Mouse (Mus musculus) MEL (cell line): ENCODE results near the gene Gngt2. TPM values are rescaled to one million over a fixed set of nuclear protein-coding genes. Genes with fewer than 3 reads are reported as not detected.

Experiments used
- DNase-seq: peaks from one replicate; pipeline ENCODE4 v3.0.0; 2011; ENCODE audit warnings: low read depth, low spot score
- H3K27ac ChIP-seq: 2 replicates; pipeline ENCODE4 v1.5.1; 2012; ENCODE audit warnings: low read depth, mild to moderate bottlenecking, control low read depth, low read length, moderate library complexity; ENCODE audit not compliant: control insufficient read depth
- H3K27me3 ChIP-seq, 2 experiments: fragments of 150-350 bp in 1 of 2; sonication (generic) in 1 of 2; 2 replicates each; pipeline ENCODE4 v1.6.1; 2012; ENCODE audit warnings: low read length in 2 of 2, mild to moderate bottlenecking in 2 of 2, improper control_type of control experiment in 1 of 2, moderate library complexity in 1 of 2; ENCODE audit not compliant: insufficient read depth in 2 of 2, control insufficient read depth in 1 of 2
- H3K36me3 ChIP-seq, 2 experiments: 2 replicates each; pipeline ENCODE4 v1.6.1; 2012 to 2014; ENCODE audit warnings: low read length in 2 of 2, improper control_type of control experiment in 1 of 2, inconsistent platforms in 1 of 2, mild to moderate bottlenecking in 1 of 2; ENCODE audit not compliant: insufficient read depth in 2 of 2, control insufficient read depth in 1 of 2
- H3K4me1 ChIP-seq, 2 experiments: fragments of 150-350 bp in 1 of 2; sonication (generic) in 1 of 2; 2 replicates each; pipeline ENCODE4 v1.6.1; 2012; ENCODE audit warnings: low read length in 2 of 2, improper control_type of control experiment in 1 of 2, mild to moderate bottlenecking in 1 of 2; ENCODE audit not compliant: insufficient read depth in 2 of 2, control insufficient read depth in 1 of 2
- H3K4me3 ChIP-seq, 2 experiments: fragments of 150-350 bp in 1 of 2; sonication (generic) in 1 of 2; 2 replicates each; pipeline ENCODE4 v1.5.1; 2012; ENCODE audit warnings: low read depth in 2 of 2, low read length in 2 of 2, mild to moderate bottlenecking in 2 of 2, moderate library complexity in 2 of 2, control low read depth in 1 of 2, improper control_type of control experiment in 1 of 2; ENCODE audit not compliant: control insufficient read depth in 1 of 2, insufficient read depth in 1 of 2
- H3K79me2 ChIP-seq: 2 replicates; pipeline ENCODE4 v1.6.1; 2012; ENCODE audit warnings: mild to moderate bottlenecking, low read length, moderate library complexity; ENCODE audit not compliant: control insufficient read depth, poor library complexity, insufficient read depth
- H3K9ac ChIP-seq: 2 replicates; pipeline ENCODE4 v1.6.1; 2012; ENCODE audit warnings: low read depth, mild to moderate bottlenecking, control low read depth, low read length, moderate library complexity; ENCODE audit not compliant: control insufficient read depth, poor library complexity, severe bottlenecking
- H3K9me3 ChIP-seq: fragments of 150-350 bp; sonication (generic); replicated peaks from 2 replicates; pipeline ENCODE4 v1.6.1; 2012; ENCODE audit warnings: mild to moderate bottlenecking, low read length, improper control_type of control experiment, moderate library complexity; ENCODE audit not compliant: insufficient read depth
- BHLHE40 ChIP-seq: IDR thresholded peaks from 2 replicates; pipeline ENCODE4 v1.6.1; 2012; ENCODE audit warnings: low read depth, mild to moderate bottlenecking, inconsistent platforms, low read length, improper control_type of control experiment, borderline replicate concordance
- CHD1 ChIP-seq: IDR thresholded peaks from 2 replicates; pipeline ENCODE4 v1.6.1; 2012; ENCODE audit warnings: low read depth, mild to moderate bottlenecking, inconsistent platforms, low read length, improper control_type of control experiment
- CHD2 ChIP-seq: IDR thresholded peaks from 2 replicates; pipeline ENCODE4 v1.6.1; 2011; ENCODE audit warnings: low read length, improper control_type of control experiment
- E2F4 ChIP-seq: IDR thresholded peaks from 2 replicates; pipeline ENCODE4 v1.6.1; 2011; ENCODE audit warnings: low read depth, low read length, improper control_type of control experiment, borderline replicate concordance
- ELF1 ChIP-seq: IDR thresholded peaks from 2 replicates; pipeline ENCODE4 v1.6.1; 2014; ENCODE audit warnings: low read depth, mild to moderate bottlenecking, inconsistent platforms, low read length, improper control_type of control experiment, moderate library complexity
- EP300 ChIP-seq, 2 experiments: IDR thresholded peaks; 2 replicates each; pipeline ENCODE4 v1.6.1; 2011; ENCODE audit warnings: improper control_type of control experiment in 2 of 2, low read length in 2 of 2, low read depth in 1 of 2, mild to moderate bottlenecking in 1 of 2
- GATA1 ChIP-seq: IDR thresholded peaks from 2 replicates; pipeline ENCODE4 v1.6.1; 2011; ENCODE audit warnings: low read depth, low read length, improper control_type of control experiment
- HCFC1 ChIP-seq: IDR thresholded peaks from 2 replicates; pipeline ENCODE4 v1.6.1; 2012; ENCODE audit warnings: low read depth, mild to moderate bottlenecking, inconsistent platforms, low read length, improper control_type of control experiment, moderate library complexity
- JUND ChIP-seq: IDR thresholded peaks from 2 replicates; pipeline ENCODE4 v1.6.1; 2011; ENCODE audit warnings: low read depth, mild to moderate bottlenecking, improper control_type of control experiment, low read length
- MAFK ChIP-seq: IDR thresholded peaks from 2 replicates; pipeline ENCODE4 v1.6.1; 2011; ENCODE audit warnings: low read depth, mild to moderate bottlenecking, low read length, improper control_type of control experiment, borderline replicate concordance
- MAX ChIP-seq: IDR thresholded peaks from 2 replicates; pipeline ENCODE4 v1.6.1; 2011; ENCODE audit warnings: low read length, improper control_type of control experiment
- MAZ ChIP-seq: IDR thresholded peaks from 2 replicates; pipeline ENCODE4 v1.6.1; 2012; ENCODE audit warnings: low read depth, mild to moderate bottlenecking, inconsistent platforms, low read length, improper control_type of control experiment
- MEF2A ChIP-seq: IDR thresholded peaks from 2 replicates; pipeline ENCODE4 v1.6.1; 2014; ENCODE audit warnings: low read depth, mild to moderate bottlenecking, inconsistent platforms, low read length, improper control_type of control experiment; ENCODE audit not compliant: poor library complexity, insufficient replicate concordance, severe bottlenecking; ENCODE audit errors: extremely low read depth
- MXI1 ChIP-seq: IDR thresholded peaks from 2 replicates; pipeline ENCODE4 v1.6.1; 2011; ENCODE audit warnings: mild to moderate bottlenecking, low read depth, low read length, improper control_type of control experiment
- NELFE ChIP-seq: IDR thresholded peaks from 2 replicates; pipeline ENCODE4 v1.6.1; 2011; ENCODE audit warnings: low read depth, low read length, improper control_type of control experiment
- NRF1 ChIP-seq: IDR thresholded peaks from 2 replicates; pipeline ENCODE4 v1.6.1; 2014; ENCODE audit warnings: low read depth, mild to moderate bottlenecking, inconsistent platforms, low read length, improper control_type of control experiment, moderate library complexity; ENCODE audit not compliant: poor library complexity, insufficient read depth, severe bottlenecking
- POLR2A ChIP-seq, 2 experiments: IDR thresholded peaks; 2 replicates each; pipeline ENCODE4 v1.6.1; 2011 to 2012; ENCODE audit warnings: low read length in 2 of 2, mild to moderate bottlenecking in 2 of 2, control low read depth in 1 of 2, improper control_type of control experiment in 1 of 2, low read depth in 1 of 2, moderate library complexity in 1 of 2; ENCODE audit not compliant: control insufficient read depth in 1 of 2, insufficient read depth in 1 of 2, poor library complexity in 1 of 2
- POLR2AphosphoS2 ChIP-seq: IDR thresholded peaks from 2 replicates; pipeline ENCODE4 v1.6.1; 2011; ENCODE audit warnings: low read length, improper control_type of control experiment
- RCOR1 ChIP-seq: IDR thresholded peaks from 2 replicates; pipeline ENCODE4 v1.6.1; 2012; ENCODE audit warnings: low read depth, mild to moderate bottlenecking, inconsistent platforms, low read length, improper control_type of control experiment
- SMC3 ChIP-seq: IDR thresholded peaks from 2 replicates; pipeline ENCODE4 v1.6.1; 2011; ENCODE audit warnings: low read depth, low read length, improper control_type of control experiment
- TBP ChIP-seq: IDR thresholded peaks from 2 replicates; pipeline ENCODE4 v1.8.0; 2011; ENCODE audit warnings: low read depth, low read length, improper control_type of control experiment
- UBTF ChIP-seq: IDR thresholded peaks from 2 replicates; pipeline ENCODE4 v1.6.1; 2012; ENCODE audit warnings: low read depth, mild to moderate bottlenecking, inconsistent platforms, low read length, improper control_type of control experiment, moderate library complexity, borderline replicate concordance; ENCODE audit not compliant: insufficient read depth
- USF1 ChIP-seq: IDR thresholded peaks from 2 replicates; pipeline ENCODE4 v1.6.1; 2014; ENCODE audit warnings: low read depth, mild to moderate bottlenecking, inconsistent platforms, low read length, improper control_type of control experiment, moderate library complexity
- ZC3H11A ChIP-seq: IDR thresholded peaks from 2 replicates; pipeline ENCODE4 v1.6.1; 2012; ENCODE audit warnings: low read depth, mild to moderate bottlenecking, inconsistent platforms, low read length, improper control_type of control experiment
- ZMIZ1 ChIP-seq: IDR thresholded peaks from 2 replicates; pipeline ENCODE4 v1.6.1; 2012; ENCODE audit warnings: low read depth, mild to moderate bottlenecking, inconsistent platforms, low read length, improper control_type of control experiment, moderate library complexity
- ZNF384 ChIP-seq: IDR thresholded peaks from 2 replicates; pipeline ENCODE4 v1.6.1; 2012; ENCODE audit warnings: low read depth, mild to moderate bottlenecking, inconsistent platforms, low read length, improper control_type of control experiment
- polyA plus RNA-seq, 2 experiments: library from polyadenylated mRNA; stranded (reverse) in 1 of 2; unstranded in 1 of 2; fragments of >175 nt in 1 of 2; fragments of >200 nt in 1 of 2; gene quantifications; 2 replicates each; pipeline versions ENCODE4 v1.2.1 to v1.2.4; 2012; ENCODE audit warnings: low replicate concordance in 2 of 2, low read depth in 1 of 2; ENCODE audit not compliant: insufficient read length in 2 of 2, insufficient read depth in 1 of 2, missing spikeins in 1 of 2
- total RNA-seq: library from RNA; depleted of rRNA; stranded (reverse); fragments of 300-350 nt; gene quantifications from 2 replicates; pipeline ENCODE4 v1.2.3, GENCODE M21; 2012

The Gngt2 gene
- total and polyA plus RNA-seq, 3 experiments, result 23.5 to 25.9 TPM; not detected in 1

- peak overlapping the region; percentile 77 for H3K27ac ChIP-seq
- TF ChIP-seq CHD2 (peak; percentile 10; the same call in 1 of the 2 replicates), ZMIZ1 (0 out of 2 replicates have a peak, but pooled peaks have one; percentile 10), GATA1 (0 out of 2 replicates have a peak, but pooled peaks have one; percentile 2), BHLHE40 (no peak), CHD1 (peak; percentile 83; the same call in 1 of the 2 replicates)
- TF ChIP-seq, all 39 proteins: peak for 4
- Histone ChIP-seq H3K9ac (peak overlapping the region; percentile 71), H3K9me3 (no peaks in the 10 kb centered on the region), H3K79me2 (peaks cover 8% of the 10 kb centered on the region), H3K27me3 (no peaks in the 10 kb centered on the region), H3K4me3 (peak overlapping the region; percentile 55 to 69), H3K36me3 (peaks cover 2 to 30% of the 10 kb centered on the region in 2 experiments), H3K4me1 (peaks cover 8 to 22% of the 10 kb centered on the region in 2 experiments)
- DNase-seq, result peak; percentile 26
These were observed 20.9 kb downstream of the Gngt2 start for GRCm38 (mm10) chr11:95857716-95858527.

GRCm38 (mm10) chr11:95858528-95859467, 21.8 kb downstream of the Gngt2 start:
- H3K4me3 ChIP-seq, result peak overlapping the region; percentile 55 to 70
- H3K4me1 ChIP-seq, result peaks cover 8 to 19% of the 10 kb centered on the region in 2 experiments
- peak; percentile 64 to 77; a peak in 3 of 4 replicates for TF ChIP-seq POLR2A (IDR thresholded peaks at IDR 0.05; ENCODE audit: control insufficient read depth in 1 of 2, insufficient read depth in 1 of 2, low read depth in 1 of 2, low read length in 2 of 2, poor library complexity in 1 of 2)
- no peak for TF ChIP-seq SMC3
- TF ChIP-seq MAFK, result peak; percentile 96
- TF ChIP-seq NELFE, result peak; percentile 77
- no peak for TF ChIP-seq MAZ
- TF ChIP-seq USF1, result no peak
- no peak for TF ChIP-seq ZNF384
- peak; percentile 91 for TF ChIP-seq POLR2AphosphoS2
- no peak; the same call in 1 of the 2 replicates for TF ChIP-seq CHD1
- TF ChIP-seq UBTF, result no peak
- TF ChIP-seq HCFC1, result peak; percentile 44; the same call in 1 of the 2 replicates
- peak; percentile 88 for TF ChIP-seq MAX
- TF ChIP-seq ZC3H11A, result no peak
- peak; percentile 85 for TF ChIP-seq MXI1
- TF ChIP-seq JUND, result no peak
- peak; percentile 94 for TF ChIP-seq NRF1
- peak; percentile 99 for TF ChIP-seq TBP
- peak; percentile 41; the same call in 1 of the 2 replicates for TF ChIP-seq ELF1
- TF ChIP-seq MEF2A, result no peak
- TF ChIP-seq EP300 (IDR thresholded peaks at IDR 0.05; ENCODE audit: low read depth in 1 of 2, low read length in 2 of 2), result no peak; a peak in 1 of 4 replicates
- TF ChIP-seq E2F4, result peak; percentile 38; the same call in 1 of the 2 replicates
- TF ChIP-seq ZMIZ1, result peak; percentile 60
- TF ChIP-seq RCOR1, result no peak

More at GRCm38 (mm10) chr11:95858528-95859467, 21.8 kb downstream of the Gngt2 start:
- Histone ChIP-seq H3K79me2 (peaks cover 8% of the 10 kb centered on the region), H3K9me3 (no peaks in the 10 kb centered on the region), H3K27ac (peak overlapping the region; percentile 86), H3K27me3 (no peaks in the 10 kb centered on the region), H3K36me3 (peaks cover 2 to 30% of the 10 kb centered on the region in 2 experiments), H3K9ac (peak overlapping the region; percentile 79)
- peak; percentile 100 for DNase-seq
